Mouse (Mus musculus): ENCODE measurements around the gene Prkcb.

DNA sequence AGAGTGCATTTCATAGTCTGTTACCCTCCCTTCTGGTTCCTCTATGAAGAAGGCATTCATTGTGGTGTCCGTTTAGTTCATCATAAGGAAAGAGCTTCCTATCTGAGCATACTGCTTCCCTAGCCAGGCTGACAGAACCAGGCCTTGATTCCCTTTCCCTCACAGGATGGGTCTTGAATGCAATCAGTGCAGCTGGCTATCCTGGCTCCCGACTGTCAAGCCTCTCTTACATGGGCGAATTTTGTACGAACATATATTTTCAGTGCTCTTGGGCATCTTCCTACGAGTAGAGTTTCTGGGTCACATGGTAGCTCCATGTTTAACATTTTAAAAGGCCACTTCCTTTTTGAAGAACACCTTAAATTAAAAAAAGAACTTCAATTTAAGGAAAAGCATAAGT lies 61.4 kb downstream of the Prkcb start:
- TF ChIP-seq POLR2A (IDR thresholded peaks at IDR 0.05; ENCODE audit: borderline replicate concordance, extremely low read depth, low read depth, low read length) = no peak
- TF ChIP-seq CTCF (IDR thresholded peaks at IDR 0.05; ENCODE audit: insufficient read depth, low read length) = no peak

Measured in lung, adult 2 months (tissue).